Mouse (Mus musculus) left cerebral cortex, postnatal 10 days (tissue): ENCODE data around the gene Jrkl. TPM values are rescaled to one million over a fixed set of nuclear protein-coding genes. Genes with fewer than 3 reads are reported as not detected.

Experiments used
- total RNA-seq, 2 experiments: library from RNA; stranded (reverse); gene quantifications; 2 replicates each; pipeline ENCODE4 v1.2.3; 2021

Jrkl gene
- total RNA-seq, 2 experiments from 2014 or later: 9.1 to 9.2 TPM

Other genes with a start within 250 kb of the Jrkl start
- gene Ccdc82, start 1.1 kb upstream of the Jrkl start, total RNA-seq: 10 to 100 TPM; 12.2 to 13.7 TPM
- gene Maml2, start 52.1 kb upstream of the Jrkl start, total RNA-seq: 1 to 10 TPM; 6.7 to 8.5 TPM
- not detected for gene Gm17571, start 200.9 kb upstream of the Jrkl start, total RNA-seq